Mouse (Mus musculus): ENCODE data around the gene Ube2e3. TPM values are rescaled to one million over a fixed set of nuclear protein-coding genes. Genes with fewer than 3 reads are reported as not detected.

Gene Ube2e3
- total RNA-seq, 2 experiments from 2014 or later: 68.1 to 73.4 TPM

GRCm38 (mm10) chr2:78876002-78876401, 8.1 kb downstream of the Ube2e3 start:
- DNase-seq: no peak
- intact Hi-C loops (cut with DNase I): no loop called here

GRCm38 (mm10) chr2:78882068-78882467, 14.1 kb downstream of the Ube2e3 start:
- intact Hi-C loops (cut with DNase I): no loop called here

DNA sequence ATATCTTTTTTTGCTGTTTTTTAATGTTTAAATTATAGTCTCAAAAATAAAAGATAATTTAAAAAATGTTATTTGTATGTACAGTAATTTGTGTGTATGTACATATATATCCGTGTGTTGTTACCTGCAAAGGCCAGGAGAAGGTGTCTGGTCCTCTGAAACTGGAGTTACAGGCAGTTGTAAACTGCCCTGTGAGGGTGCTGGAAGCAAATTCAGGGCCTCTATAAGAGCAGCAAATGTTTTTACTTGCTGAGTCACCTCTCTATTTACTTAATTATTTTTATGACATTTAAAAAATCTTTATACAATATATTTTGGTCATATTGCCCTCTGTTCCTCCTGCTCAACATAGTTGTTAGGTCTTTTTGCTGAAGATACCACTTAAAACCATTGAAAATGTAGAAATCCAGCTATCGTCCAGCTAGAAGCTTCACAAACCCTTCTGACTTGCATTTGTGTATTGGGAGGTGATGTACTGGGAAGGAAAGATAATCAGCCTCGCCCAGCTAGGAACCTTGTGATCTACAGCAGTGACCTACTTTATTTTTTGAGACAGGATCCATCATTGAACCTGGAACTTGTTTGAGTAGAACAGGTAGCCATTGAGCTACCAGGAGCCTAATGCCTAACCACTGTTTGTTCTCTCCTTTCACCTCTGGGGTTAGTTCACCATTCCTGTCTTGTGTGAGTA, 15.0 kb downstream of the Ube2e3 start:
- intact Hi-C loops (cut with DNase I): no loop called here

More at GRCm38 (mm10) chr2:78882068-78882467, 14.1 kb downstream of the Ube2e3 start:
- DNase-seq: no peak

GRCm38 (mm10) chr2:78886446-78886845, 18.5 kb downstream of the Ube2e3 start:
- intact Hi-C loops (cut with DNase I): no loop called here
- DNase-seq: no peak

More for the DNA sequence above, 15.0 kb downstream of the Ube2e3 start:
- DNase-seq: no peak

DNA sequence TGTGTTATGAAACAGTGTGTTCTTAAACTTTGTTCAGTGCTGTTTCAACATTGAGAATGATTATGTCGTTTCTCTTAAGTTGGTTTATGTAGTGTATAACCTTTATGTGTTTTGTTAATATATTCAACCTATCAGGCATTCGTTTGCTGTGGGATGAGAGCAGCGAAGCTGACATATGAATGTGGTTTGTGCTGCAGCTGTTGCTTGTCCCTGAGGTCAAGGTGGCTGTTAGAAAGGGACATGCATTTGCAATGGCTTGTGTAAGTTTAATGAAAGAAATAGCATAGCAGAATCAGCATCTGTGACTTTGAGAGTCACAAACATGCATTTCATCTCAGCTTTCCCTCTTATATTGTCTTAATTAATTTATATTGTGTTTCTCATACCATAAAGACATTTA, 20.3 kb downstream of the Ube2e3 start:
- intact Hi-C loops (cut with DNase I): no loop called here

DNA sequence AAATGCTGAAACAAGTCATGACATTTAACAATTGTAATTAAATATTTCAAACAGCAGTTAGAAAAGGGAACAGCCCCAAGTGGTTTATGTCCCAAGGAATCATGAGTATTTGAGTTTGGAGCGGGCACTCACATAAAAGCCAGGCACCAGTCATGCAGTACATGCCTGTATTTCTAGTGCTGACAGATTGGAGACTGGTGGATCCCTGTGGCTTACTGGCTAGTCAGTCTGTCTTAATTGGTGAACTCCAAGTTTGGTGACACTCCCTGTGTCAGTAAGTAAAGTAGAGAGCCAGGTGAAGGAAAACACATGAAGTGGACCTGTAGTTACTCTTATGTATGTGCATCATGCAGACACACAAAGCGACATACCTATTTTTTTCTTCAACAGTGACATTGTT, 27.3 kb downstream of the Ube2e3 start:
- intact Hi-C loops (cut with DNase I): no loop called here
- DNase-seq: no peak

More for the DNA sequence above, 20.3 kb downstream of the Ube2e3 start:
- no peak for DNase-seq

DNA sequence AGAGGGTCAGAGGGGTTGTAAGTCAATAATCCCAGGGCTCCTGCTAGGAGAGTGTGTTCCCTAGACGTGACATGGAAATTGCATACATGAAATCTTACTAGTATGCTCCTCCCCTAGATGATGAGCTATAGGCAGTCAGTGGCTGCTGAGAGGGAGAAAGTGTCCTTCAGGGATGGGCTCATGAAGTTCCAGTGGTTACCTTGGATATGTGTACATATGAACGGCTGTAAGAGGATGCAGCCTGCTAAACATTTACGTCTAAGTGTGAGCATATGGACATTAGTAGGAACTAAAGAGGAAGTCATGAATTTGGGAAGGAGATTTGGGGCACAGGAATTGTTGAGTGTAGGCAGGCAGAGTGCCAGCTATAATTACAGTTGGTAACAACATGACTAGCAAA, 38.0 kb downstream of the Ube2e3 start:
- DNase-seq: no peak
- intact Hi-C loops (cut with DNase I): no loop called here

- intact Hi-C loops (cut with DNase I): no loop called here
- no peak for DNase-seq
These were observed 43.6 kb downstream of the Ube2e3 start for GRCm38 (mm10) chr2:78911516-78911915.

DNA sequence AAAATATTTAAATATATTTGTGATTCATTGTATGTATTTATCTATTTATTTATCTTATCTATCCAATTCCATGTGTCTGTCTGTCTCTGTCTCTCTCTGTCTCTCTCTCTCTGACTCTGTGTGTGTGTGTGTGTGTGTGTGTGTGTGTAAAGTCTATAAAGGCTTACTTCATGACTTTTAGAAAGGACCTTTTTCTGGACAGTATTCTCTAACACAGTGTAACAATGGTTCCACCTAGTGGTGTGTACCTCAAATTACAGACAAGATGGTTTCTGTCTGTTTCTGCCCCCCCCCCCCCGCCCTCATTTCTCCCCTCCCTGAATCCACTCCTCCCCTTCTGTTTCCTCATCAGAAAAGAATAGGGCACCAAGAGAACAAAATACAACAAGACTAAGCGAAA, 46.9 kb downstream of the Ube2e3 start:
- no peak for DNase-seq
- intact Hi-C loops (cut with DNase I): loop anchor here (1.0 to 2.0 kb wide), 2 partner anchors 46 to 867 kb away; partner anchors contain the start of gene Ube2e3

GRCm38 (mm10) chr2:78922980-78923674, 55.2 kb downstream of the Ube2e3 start:
- DNase-seq: no peak
- intact Hi-C loops (cut with DNase I): no loop called here

DNA sequence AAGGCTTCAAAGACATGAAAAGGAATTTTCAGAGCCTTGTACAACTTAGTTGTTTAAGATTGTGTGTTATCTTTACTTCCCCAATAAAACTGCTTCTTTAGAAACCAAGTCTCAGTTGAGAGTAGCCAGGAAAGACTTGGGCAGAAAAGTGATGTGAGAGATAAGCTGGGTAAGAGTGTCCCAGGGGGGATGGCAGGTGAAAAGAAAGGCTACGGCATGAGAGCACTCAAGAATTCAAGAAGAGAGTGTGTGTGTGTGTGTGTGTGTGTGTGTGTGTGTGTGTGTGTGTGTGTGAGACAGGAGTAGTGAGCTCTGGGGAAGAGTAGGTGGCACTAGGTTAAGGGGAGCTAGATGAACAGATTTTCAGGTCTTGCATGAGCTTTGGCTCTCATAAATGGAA, 57.9 kb downstream of the Ube2e3 start:
- DNase-seq: no peak
- intact Hi-C loops (cut with DNase I): no loop called here

- DNase-seq: no peak
- intact Hi-C loops (cut with DNase I): no loop called here
These were observed 59.7 kb downstream of the Ube2e3 start for GRCm38 (mm10) chr2:78927625-78928024.

GRCm38 (mm10) chr2:78928080-78928479, 60.2 kb downstream of the Ube2e3 start:
- no peak for DNase-seq
- intact Hi-C loops (cut with DNase I): no loop called here

GRCm38 (mm10) chr2:78931358-78931757, 63.4 kb downstream of the Ube2e3 start:
- DNase-seq: no peak
- intact Hi-C loops (cut with DNase I): no loop called here

DNA sequence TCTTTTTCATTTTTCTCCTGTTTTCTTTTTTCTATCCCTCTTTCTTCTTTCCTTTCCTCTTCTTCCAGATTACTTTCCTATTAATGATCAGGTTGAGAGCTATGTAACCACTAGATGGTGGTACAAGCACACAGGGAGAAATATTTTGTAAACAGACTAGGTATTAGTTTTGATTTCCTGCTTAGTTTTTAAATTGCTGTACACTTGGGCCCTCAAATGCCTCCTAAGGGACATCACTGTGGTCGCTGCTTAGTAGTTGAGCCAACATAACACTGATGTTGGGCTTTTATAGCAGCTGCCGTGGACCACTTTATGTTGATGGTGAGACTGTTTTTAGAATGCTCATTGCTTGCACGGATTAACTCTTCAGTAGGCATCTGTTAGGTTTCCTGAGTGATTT, 91.5 kb downstream of the Ube2e3 start:
- intact Hi-C loops (cut with DNase I): loop anchor here (1.0 kb wide), 2 partner anchors 306 to 539 kb away; no protein-coding TSS in a partner anchor
- DNase-seq: peak; percentile 22 to 38

GRCm38 (mm10) chr2:78960288-78960687, 92.4 kb downstream of the Ube2e3 start:
- peak in 1 of 2 experiments; percentile 4 for DNase-seq
- intact Hi-C loops (cut with DNase I): loop anchor here (10.0 kb wide), 2 partner anchors 415 to 815 kb away; no protein-coding TSS in a partner anchor

DNA sequence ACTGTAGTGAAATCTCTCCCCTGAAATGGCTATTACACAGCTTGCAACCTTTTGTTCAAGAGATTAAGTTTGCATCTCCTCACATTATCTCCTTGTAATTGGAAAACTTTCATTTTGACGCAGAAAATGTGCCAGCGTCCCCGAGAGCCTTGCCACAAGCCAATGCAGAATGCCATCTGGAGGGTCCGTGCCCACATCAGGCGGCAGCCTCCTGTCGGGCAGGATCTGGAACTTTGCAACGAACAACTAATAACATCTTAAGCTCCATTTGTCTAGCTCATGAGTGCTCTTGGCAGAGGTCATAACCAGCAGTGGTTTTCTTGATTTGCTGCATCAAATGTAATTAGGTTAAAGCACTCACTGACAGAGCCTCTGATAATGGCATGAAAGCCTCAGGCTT, 93.1 kb downstream of the Ube2e3 start:
- DNase-seq: no peak
- intact Hi-C loops (cut with DNase I): loop anchor here (10.0 kb wide), 2 partner anchors 414 to 814 kb away; no protein-coding TSS in a partner anchor

GRCm38 (mm10) chr2:78961580-78961979, 93.7 kb downstream of the Ube2e3 start:
- DNase-seq: no peak
- intact Hi-C loops (cut with DNase I): loop anchor here (10.0 kb wide), 2 partner anchors 413 to 813 kb away; no protein-coding TSS in a partner anchor

DNA sequence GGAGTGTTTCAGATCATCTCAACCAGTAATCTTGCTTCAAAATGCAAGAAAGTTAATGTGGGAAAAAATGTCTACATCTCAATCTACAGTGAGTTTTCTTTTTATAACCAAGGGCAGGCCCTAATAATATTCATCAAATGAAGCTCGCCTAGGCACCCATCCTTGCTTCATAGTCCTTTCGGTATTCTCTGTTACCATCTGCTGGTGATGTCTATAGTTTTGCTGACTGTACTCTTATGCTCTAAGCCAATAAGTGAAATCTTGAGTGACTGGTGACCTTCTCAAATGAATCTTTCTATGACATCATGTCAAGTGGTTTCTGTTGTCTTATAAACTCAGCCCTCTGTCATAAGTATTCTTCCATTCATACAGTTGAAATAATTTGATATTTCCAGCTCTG, 97.1 kb downstream of the Ube2e3 start:
- DNase-seq: no peak
- intact Hi-C loops (cut with DNase I): loop anchor here (10.0 kb wide), 2 partner anchors 410 to 810 kb away; no protein-coding TSS in a partner anchor

DNA sequence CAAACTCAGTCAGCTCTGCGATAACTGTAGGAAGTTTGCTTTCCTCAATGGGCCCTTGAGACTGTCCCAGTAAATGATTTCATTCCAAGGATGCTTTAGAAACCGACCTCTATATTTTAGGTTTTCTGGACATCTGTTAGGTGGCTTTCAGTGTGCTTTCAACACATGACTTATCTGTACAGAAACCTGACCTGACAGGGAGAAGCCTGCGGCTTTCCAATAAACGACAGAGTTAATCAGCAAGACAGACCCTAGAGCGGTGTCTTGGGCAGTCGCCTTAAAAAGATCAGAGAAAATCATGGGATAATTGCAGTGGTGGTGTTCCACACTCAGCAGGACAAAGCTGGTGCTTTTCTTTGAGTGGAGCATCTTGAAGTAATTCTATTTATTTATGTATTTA, 97.5 kb downstream of the Ube2e3 start:
- no peak for DNase-seq
- intact Hi-C loops (cut with DNase I): loop anchor here (10.0 kb wide), 2 partner anchors 409 to 809 kb away; no protein-coding TSS in a partner anchor

DNA sequence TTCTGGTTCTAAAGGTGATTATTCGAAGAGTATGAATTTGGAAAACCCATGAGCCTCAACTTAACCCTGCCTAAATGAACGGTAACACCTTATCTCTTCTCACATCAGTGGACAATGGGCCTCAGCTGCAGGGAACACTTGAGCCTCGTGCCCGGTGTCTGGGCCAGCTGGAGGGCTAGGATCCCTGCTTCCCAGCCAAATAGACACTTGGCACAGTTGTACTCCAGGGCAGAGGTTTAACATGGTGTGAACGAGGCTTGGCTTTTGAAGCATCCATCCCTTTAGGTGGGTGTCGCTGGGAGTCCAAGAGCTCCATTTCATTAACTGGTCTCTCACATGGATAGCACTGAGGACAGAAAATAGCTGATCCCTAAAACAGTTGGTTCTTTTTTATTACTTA, 102.2 kb downstream of the Ube2e3 start:
- no peak for DNase-seq

More for the DNA sequence above, 102.2 kb downstream of the Ube2e3 start:
- intact Hi-C loops (cut with DNase I): no loop called here

Measured in heart, postnatal 10 days (tissue).